14 mouse cellular contexts compared by ENCODE assay signal in the genomic region with DNA sequence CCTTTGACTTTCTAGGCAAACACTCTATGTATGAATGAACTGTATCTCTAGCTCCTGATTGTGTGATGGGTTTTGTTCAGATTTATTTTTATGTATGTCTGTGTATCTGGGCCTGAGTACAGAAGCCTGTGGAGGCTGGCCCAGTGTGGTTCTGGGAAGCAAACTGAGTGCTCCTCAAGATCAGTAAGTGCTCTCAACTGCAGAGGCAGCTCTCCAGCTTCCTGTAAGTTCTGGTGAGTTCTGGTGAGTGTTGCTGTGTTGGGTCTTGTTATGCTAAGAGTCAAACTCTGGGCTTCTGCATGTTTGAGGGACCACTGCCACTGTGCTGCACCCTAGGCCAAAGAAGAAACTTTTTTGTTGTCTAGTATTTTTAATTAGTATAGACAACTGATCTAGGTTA.
"Had no signal": no experiment of that assay in that cellular context is flagged by ENCODE, and none has a peak within 500 bp of the region (broad histone marks: within the 10 kb centered on the region; RNA-seq: fewer than 3 reads in every experiment).

No protein-coding gene starts in this region.

- ATAC-seq: midbrain, embryonic 13.5 days had no signal

- H3K9ac ChIP-seq: liver, embryonic 15.5 days; lung, embryonic 15.5 days; midbrain, embryonic 13.5 days; neural tube, embryonic 15.5 days had no signal

- H3K9me3 ChIP-seq: limb, embryonic 10.5 days; liver, embryonic 15.5 days; lung, embryonic 15.5 days; midbrain, embryonic 13.5 days; neural tube, embryonic 15.5 days had no signal

- H3K4me2 ChIP-seq: liver, embryonic 11.5 days; liver, embryonic 15.5 days; lung, embryonic 15.5 days; midbrain, embryonic 13.5 days; neural tube, embryonic 15.5 days had no signal

- H3K4me1 ChIP-seq: limb, embryonic 10.5 days; lung, embryonic 15.5 days had no signal

- DNase-seq: kidney, adult 11 months; kidney, adult 9 months; kidney, postnatal 10 days; kidney, postnatal 4 days; right cerebral cortex, postnatal 25 days; thymus, postnatal 4 days had no signal

- H3K27ac ChIP-seq: left cerebral cortex, adult 2 months; limb, embryonic 10.5 days; liver, embryonic 15.5 days; lung, embryonic 15.5 days; midbrain, embryonic 13.5 days; neural tube, embryonic 15.5 days had no signal

- H3K4me3 ChIP-seq: left cerebral cortex, adult 2 months; limb, embryonic 10.5 days; liver, embryonic 15.5 days; lung, embryonic 15.5 days; midbrain, embryonic 13.5 days; myocyte; neural tube, embryonic 15.5 days had no signal

- H3K27me3 ChIP-seq: liver, embryonic 15.5 days; lung, embryonic 15.5 days; midbrain, embryonic 13.5 days; neural tube, embryonic 15.5 days had no signal
